Mouse (Mus musculus) limb, embryonic 13.5 days (tissue): ENCODE measurements at regions not wholly inside any gene's neighbourhood (a gene's known extent, or its start where the extent isn't known, plus 50 kb on each side); places are given as distances from the start of the nearest gene placed in this dataset.

Experiments used
- ATAC-seq: fragments of 200-750 bp; cut with Nextera tagmentation; 2 replicates; pipeline ENCODE4 v1.8.0; 2017; ENCODE audit warnings: low read depth, moderate number of reproducible peaks, moderate TSS enrichment; ENCODE audit not compliant: low FRiP score
- H3K27ac ChIP-seq: fragments of 300-500 bp; sonication (generic); 2 replicates; pipeline ENCODE4 v1.5.1; 2015; ENCODE audit warnings: inconsistent platforms, mild to moderate bottlenecking, moderate library complexity
- H3K27me3 ChIP-seq: fragments of 300-500 bp; sonication (generic); 2 replicates; pipeline ENCODE4 v1.6.1; 2015; ENCODE audit warnings: mild to moderate bottlenecking, inconsistent platforms
- H3K36me3 ChIP-seq: fragments of 300-500 bp; sonication (generic); 2 replicates; pipeline ENCODE4 v1.6.1; 2015; ENCODE audit warnings: inconsistent platforms, mild to moderate bottlenecking, moderate library complexity
- H3K4me1 ChIP-seq: fragments of 300-500 bp; sonication (generic); 2 replicates; pipeline ENCODE4 v1.6.1; 2015; ENCODE audit warnings: inconsistent platforms
- H3K4me2 ChIP-seq: fragments of 300-500 bp; sonication (generic); replicated peaks from 2 replicates; pipeline ENCODE4 v1.6.1; 2015; ENCODE audit warnings: inconsistent platforms, mild to moderate bottlenecking, moderate library complexity
- H3K4me3 ChIP-seq: fragments of 300-500 bp; sonication (generic); 2 replicates; pipeline ENCODE4 v1.5.1; 2015; ENCODE audit warnings: moderate library complexity, mild to moderate bottlenecking, inconsistent platforms
- H3K9ac ChIP-seq: fragments of 300-500 bp; sonication (generic); 2 replicates; pipeline ENCODE4 v1.6.1; 2015; ENCODE audit warnings: mild to moderate bottlenecking, inconsistent platforms
- H3K9me3 ChIP-seq: fragments of 300-500 bp; sonication (generic); 2 replicates; pipeline ENCODE4 v1.6.1; 2016; ENCODE audit warnings: inconsistent platforms
- WGBS: fragments of 180-500 bp; shearing (Covaris S2); methylation state at CpG from one replicate; pipeline ENCODE4 v1.1.7; 2015; 5-methylcytosine and 5-hydroxymethylcytosine counted together

DNA sequence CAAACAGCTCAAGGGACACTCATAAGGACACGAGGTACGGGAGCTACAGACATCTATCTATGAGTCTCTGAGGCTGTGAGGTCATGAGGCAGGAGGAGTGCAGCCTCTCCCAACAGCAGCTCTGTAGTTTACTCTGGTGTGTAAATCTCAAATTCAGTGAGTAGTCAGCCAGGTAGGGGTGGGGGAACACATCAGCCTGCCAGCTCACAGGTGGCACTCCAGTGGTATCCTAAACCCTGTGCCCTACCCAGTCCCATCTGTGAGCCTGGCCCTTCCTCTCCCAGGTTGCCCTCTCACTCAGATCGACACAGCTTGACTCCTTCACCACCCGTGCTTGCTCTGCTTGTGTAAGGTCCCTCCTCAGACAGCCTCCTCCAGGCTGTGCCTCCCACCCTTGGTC is 202.2 kb downstream of the Sipa1l2 start:
- H3K4me1 ChIP-seq, result peaks cover 23% of the 10 kb centered on the region
- no peak for ATAC-seq
- H3K4me2 ChIP-seq, result no peak overlapping the region
- H3K4me3 ChIP-seq, result no peak overlapping the region
- H3K9me3 ChIP-seq, result no peaks in the 10 kb centered on the region
- no peaks in the 10 kb centered on the region for H3K27me3 ChIP-seq
- no peak overlapping the region for H3K27ac ChIP-seq
- 73% methylated on average over 4 of the region's 4 CpGs for WGBS
- H3K9ac ChIP-seq, result no peak overlapping the region
- H3K36me3 ChIP-seq, result no peaks in the 10 kb centered on the region

DNA sequence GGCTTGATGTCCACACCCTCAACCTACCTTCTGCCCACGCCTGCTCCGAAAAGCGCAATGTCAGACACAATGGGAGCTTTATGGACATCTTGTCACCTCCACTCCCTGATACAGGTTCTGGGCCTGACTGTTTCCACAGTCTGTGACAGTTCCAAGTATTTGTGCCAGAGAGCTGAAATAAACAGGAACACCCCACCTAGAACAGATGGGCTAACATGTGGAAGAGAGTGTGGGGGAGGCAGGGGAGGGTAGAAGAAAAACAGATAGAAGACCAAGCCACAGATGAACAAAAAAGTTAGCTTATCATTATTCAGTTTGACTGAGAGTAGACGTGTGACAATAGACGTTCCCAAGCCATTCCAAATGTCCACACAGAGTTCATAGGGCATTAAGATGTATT is 204.6 kb downstream of the Sipa1l2 start:
- 87% methylated on average over 5 of the region's 5 CpGs for WGBS
- Histone ChIP-seq H3K27ac (no peak overlapping the region), H3K9ac (no peak overlapping the region)

DNA sequence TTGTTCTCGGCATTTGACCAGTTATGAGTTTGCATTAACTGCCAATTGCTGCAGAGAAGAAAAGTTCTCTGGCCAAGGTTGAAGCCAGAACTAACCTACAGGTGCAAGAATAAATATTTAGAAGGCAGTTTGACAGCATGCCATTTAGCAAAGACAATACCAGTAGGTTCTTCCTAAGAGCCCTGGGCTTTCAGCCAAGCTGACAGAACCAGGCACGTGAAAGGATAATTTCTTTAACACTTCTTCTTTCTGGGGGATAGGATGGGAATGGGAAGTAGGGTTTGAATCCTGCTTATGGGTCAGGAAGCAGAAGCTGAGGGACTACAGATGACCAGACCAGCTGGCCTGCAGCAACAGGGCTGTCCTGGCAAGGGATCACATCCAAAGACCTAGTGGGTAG is 210.2 kb downstream of the Sipa1l2 start:
- peaks cover 25% of the 10 kb centered on the region for H3K4me1 ChIP-seq
- no peak for ATAC-seq
- H3K4me2 ChIP-seq, result no peak overlapping the region
- H3K36me3 ChIP-seq, result 0 out of 2 replicates have a peak, but pooled peaks cover 3% of the 10 kb centered on the region
- H3K27ac ChIP-seq, result no peak overlapping the region
- H3K27me3 ChIP-seq, result peaks cover 9% of the 10 kb centered on the region; the same call in 1 of the 2 replicates
- H3K9ac ChIP-seq, result no peak overlapping the region
- H3K9me3 ChIP-seq, result peaks cover 12% of the 10 kb centered on the region
- H3K4me3 ChIP-seq, result no peak overlapping the region
- WGBS, result 82% methylated on average over 2 of the region's 2 CpGs

More for the DNA sequence above, 204.6 kb downstream of the Sipa1l2 start:
- H3K36me3 ChIP-seq, result no peaks in the 10 kb centered on the region
- H3K27me3 ChIP-seq, result no peaks in the 10 kb centered on the region
- no peak for ATAC-seq
- H3K4me1 ChIP-seq, result peaks cover 18% of the 10 kb centered on the region
- no peak overlapping the region for H3K4me2 ChIP-seq
- H3K9me3 ChIP-seq, result peaks cover 6% of the 10 kb centered on the region
- H3K4me3 ChIP-seq, result no peak overlapping the region

DNA sequence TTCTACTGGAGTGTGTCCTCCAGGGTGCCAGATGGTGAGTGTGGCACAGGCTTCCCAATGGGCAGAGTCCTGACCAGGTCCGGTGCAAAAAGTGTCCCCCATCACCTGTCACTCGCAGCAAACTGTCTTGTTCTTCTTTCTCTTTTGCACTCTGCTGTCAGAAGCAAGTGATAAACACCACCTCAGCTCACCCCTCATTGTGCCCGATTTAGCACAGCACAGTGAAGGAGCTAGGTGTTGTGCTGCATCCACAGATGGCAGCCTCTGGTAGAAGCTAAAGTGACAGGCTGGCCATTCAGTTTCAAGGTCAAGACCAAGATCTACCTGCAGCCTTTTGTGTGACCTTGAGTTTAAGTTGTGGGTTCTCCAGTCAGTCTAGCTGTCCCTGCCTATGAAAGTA is 211.8 kb downstream of the Sipa1l2 start:
- WGBS, result 77% methylated on average over 3 of the region's 3 CpGs
- Histone ChIP-seq H3K36me3 (0 out of 2 replicates have a peak, but pooled peaks cover 3% of the 10 kb centered on the region), H3K4me3 (no peak overlapping the region)

DNA sequence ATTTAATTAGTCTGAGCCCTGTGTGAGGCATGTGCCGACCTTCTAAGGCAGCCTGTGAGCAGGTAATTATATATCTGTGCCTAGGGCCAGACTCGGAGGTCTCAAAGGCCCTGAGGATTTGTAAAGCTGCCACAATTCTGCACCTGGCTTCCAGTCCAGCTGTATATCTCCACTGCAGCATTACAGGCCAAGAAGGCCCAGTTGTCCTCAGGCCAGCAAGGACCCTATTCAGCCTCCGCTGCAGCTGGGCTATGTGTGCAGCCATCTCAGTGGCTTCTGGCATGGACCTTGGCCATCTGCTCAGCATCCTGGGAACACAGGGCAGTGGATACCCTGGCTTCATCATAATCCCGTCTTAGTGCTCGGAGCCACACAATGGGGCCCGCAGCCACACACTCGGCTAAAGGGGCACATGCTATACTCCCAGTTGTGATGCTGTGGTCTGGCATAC is 214.5 kb downstream of the Sipa1l2 start:
- Histone ChIP-seq H3K4me2 (0 out of 2 replicates have a peak overlapping the region, but pooled peaks have one; percentile 11), H3K4me3 (no peak overlapping the region), H3K4me1 (peaks cover 42% of the 10 kb centered on the region), H3K27ac (peak overlapping the region; percentile 69), H3K27me3 (peaks cover 45% of the 10 kb centered on the region), H3K9ac (peak overlapping the region; percentile 35; the same call in 1 of the 2 replicates), H3K9me3 (peaks cover 7% of the 10 kb centered on the region), H3K36me3 (0 out of 2 replicates have a peak, but pooled peaks cover 3% of the 10 kb centered on the region)
- ATAC-seq, result peak; percentile 49; the same call in 1 of the 2 replicates
- WGBS, result 22% methylated on average over 7 of the region's 7 CpGs

More for the DNA sequence above, 211.8 kb downstream of the Sipa1l2 start:
- peaks cover 31% of the 10 kb centered on the region for H3K4me1 ChIP-seq
- no peak overlapping the region for H3K9ac ChIP-seq
- no peak overlapping the region for H3K27ac ChIP-seq
- no peak overlapping the region for H3K4me2 ChIP-seq
- no peak for ATAC-seq
- H3K9me3 ChIP-seq, result peaks cover 12% of the 10 kb centered on the region
- peaks cover 22% of the 10 kb centered on the region for H3K27me3 ChIP-seq

DNA sequence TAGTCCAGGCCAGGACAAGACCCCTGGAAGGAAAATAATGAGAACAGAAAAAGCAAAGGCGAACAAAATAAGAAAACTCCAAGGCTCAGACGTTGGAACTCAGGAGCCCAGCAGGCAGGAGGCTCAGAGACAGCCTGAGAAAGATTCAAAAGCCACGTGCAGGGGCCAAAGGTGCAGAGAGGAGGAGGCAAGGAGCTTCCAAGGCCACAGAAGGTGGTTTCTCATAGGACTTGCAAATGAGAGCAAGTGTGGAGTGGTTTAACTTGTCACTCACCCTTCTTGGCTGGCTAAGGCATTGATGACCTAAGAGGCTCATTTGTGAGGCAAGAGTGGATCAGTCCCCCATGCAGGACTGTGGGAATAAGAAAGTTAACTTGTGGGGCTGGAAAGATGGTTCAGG is 217.3 kb downstream of the Sipa1l2 start:
- Histone ChIP-seq H3K27me3 (peaks cover 45% of the 10 kb centered on the region), H3K9ac (no peak overlapping the region), H3K4me1 (peaks cover 54% of the 10 kb centered on the region), H3K27ac (no peak overlapping the region), H3K4me3 (no peak overlapping the region), H3K36me3 (no peaks in the 10 kb centered on the region), H3K4me2 (no peak overlapping the region), H3K9me3 (no peaks in the 10 kb centered on the region)
- no peak for ATAC-seq
- WGBS, result 44% methylated on average over 3 of the region's 3 CpGs

DNA sequence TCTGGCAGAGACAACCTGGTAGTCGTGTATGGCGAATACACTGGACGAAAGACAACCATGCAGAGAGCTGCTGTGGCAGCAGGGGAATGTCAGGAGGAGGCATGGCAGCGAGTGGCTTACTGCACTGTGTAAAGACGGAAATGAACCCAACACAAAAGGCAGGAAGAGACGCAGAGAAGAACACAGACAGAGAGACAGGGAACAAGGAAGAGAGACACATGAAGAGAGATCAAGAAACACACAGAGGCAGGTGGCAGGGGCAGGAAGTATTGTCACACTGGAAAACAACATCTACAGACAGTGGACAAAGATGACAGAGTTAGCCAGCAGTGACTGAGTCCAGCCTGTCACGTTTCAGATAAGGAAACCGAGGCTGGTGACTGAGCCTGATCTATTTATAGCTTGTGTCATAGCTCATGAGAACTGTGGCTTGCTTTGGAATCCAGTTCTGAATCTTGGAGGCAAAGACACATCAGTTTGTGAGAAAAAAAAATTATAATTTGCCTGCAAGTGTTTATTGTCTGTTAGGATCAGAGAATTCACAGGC is 218.0 kb downstream of the Sipa1l2 start:
- no peak overlapping the region for H3K9ac ChIP-seq
- no peaks in the 10 kb centered on the region for H3K9me3 ChIP-seq
- no peaks in the 10 kb centered on the region for H3K36me3 ChIP-seq
- H3K4me3 ChIP-seq, result no peak overlapping the region
- peaks cover 50% of the 10 kb centered on the region for H3K4me1 ChIP-seq
- H3K27me3 ChIP-seq, result peaks cover 51% of the 10 kb centered on the region
- H3K27ac ChIP-seq, result no peak overlapping the region
- 74% methylated on average over 8 of the region's 8 CpGs for WGBS
- no peak for ATAC-seq
- H3K4me2 ChIP-seq, result no peak overlapping the region

DNA sequence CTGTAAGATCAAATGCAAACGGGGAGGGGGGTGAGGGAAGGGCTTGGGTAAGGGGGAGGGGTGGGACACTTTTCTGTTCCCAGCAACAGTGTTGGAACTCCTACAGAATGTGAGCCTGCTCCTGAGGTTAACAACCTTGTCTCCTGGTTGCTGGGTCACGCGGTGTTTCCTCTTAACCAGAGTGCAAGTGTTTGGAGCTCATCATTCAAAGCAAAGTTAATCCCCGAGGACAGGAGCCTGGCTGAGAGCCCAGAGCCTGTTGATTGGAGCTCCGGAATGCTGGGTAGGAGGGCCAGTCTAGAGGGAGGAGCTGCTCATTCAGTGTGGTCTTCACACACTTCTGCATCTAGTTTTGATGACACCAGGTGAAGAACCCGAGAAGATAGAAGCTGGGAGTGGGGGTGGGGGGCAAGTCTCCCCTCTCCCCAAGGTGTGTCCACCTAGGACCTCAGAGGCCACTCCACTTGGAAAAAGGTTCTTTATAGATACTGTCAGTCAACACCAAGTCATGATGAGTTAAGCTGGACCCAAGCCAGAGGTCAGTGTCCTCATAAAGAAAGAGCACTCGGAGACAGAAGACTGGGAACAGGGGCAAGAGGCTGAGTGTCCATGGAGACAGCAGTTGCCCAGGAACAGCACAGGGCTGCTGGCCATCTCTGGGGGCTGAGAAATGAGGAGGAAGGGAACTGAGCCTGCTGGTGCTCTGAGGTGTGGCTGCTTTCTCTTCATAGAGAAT is 220.2 kb downstream of the Sipa1l2 start:
- WGBS, result 7% methylated on average over 7 of the region's 7 CpGs

DNA sequence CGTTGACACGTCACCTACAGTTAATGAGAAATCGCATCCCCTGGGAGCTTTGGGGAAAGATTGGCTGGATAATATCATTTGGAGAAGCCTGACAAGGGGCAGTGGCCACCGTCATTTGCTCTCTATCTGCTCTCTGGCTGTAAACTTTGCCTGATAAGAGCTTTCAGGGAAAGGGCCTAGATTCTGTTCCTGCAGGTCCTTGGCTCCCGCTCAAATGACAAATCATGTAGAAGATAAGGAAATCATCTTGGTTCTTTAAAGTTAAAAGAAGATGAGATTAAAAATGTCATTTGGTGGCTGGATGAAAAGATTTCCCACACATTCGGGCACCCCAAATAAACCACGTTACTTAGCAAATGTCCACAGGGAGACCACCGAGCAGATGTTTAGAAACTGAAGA is 223.4 kb downstream of the Sipa1l2 start:
- H3K27me3 ChIP-seq, result peaks cover 52% of the 10 kb centered on the region
- no peak overlapping the region for H3K27ac ChIP-seq
- no peaks in the 10 kb centered on the region for H3K9me3 ChIP-seq

More for the DNA sequence above, 220.2 kb downstream of the Sipa1l2 start:
- Histone ChIP-seq H3K4me3 (no peak overlapping the region), H3K27me3 (peaks cover 65% of the 10 kb centered on the region), H3K27ac (no peak overlapping the region), H3K36me3 (no peaks in the 10 kb centered on the region), H3K9ac (no peak overlapping the region), H3K9me3 (no peaks in the 10 kb centered on the region), H3K4me2 (peak overlapping the region; percentile 15; the same call in 1 of the 2 replicates), H3K4me1 (peaks cover 29% of the 10 kb centered on the region)
- ATAC-seq, result peak; percentile 83

DNA sequence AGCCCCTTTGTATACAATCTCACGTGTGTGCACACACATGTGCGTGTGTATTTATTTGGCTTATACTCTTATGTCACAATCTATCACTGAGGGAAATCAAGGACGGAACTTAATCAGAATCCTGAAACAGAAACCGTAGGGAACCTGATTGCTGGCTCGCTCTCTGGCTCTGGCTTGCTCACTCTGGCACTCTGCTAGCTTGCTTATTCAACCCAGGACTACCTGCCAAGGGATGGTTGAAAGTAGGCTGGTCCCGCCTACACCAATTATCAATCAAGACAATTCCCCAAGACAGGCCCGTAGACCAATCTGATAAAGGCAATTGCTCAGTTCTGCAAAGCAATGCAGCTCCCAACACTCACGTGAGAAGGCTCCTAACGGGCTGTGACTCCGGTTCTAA is 224.0 kb downstream of the Sipa1l2 start:
- no peaks in the 10 kb centered on the region for H3K36me3 ChIP-seq
- H3K4me2 ChIP-seq, result no peak overlapping the region
- H3K4me3 ChIP-seq, result no peak overlapping the region
- no peak overlapping the region for H3K27ac ChIP-seq
- H3K4me1 ChIP-seq, result peaks cover 22% of the 10 kb centered on the region
- no peaks in the 10 kb centered on the region for H3K9me3 ChIP-seq
- no peak for ATAC-seq
- H3K27me3 ChIP-seq, result peaks cover 51% of the 10 kb centered on the region
- no peak overlapping the region for H3K9ac ChIP-seq
- WGBS, result 89% methylated on average over 10 of the region's 10 CpGs

More for the DNA sequence above, 223.4 kb downstream of the Sipa1l2 start:
- Histone ChIP-seq H3K36me3 (no peaks in the 10 kb centered on the region), H3K4me3 (no peak overlapping the region), H3K4me1 (peaks cover 27% of the 10 kb centered on the region), H3K9ac (no peak overlapping the region), H3K4me2 (no peak overlapping the region)
- 60% methylated on average over 8 of the region's 8 CpGs for WGBS
- ATAC-seq, result no peak

DNA sequence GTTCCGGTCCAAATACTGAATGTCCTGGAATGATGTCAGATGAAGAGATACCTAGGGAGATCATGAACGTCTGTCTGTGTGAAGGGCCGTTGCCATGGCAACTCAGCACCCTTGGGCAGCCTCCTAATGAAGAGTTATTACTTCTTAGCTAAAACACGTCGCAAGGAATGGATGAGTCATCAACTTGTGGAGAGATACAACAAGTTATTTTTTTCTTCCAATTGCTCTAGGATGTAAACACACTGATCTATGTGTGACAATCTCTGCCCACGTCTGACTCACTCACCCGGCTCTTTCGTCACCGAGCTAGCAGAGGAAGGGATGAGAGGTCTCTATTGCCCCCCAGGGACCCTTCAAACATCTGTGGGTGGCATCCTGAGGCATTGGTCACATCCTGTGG is 225.7 kb downstream of the Sipa1l2 start:
- no peaks in the 10 kb centered on the region for H3K9me3 ChIP-seq
- H3K27ac ChIP-seq, result no peak overlapping the region
- H3K4me1 ChIP-seq, result peaks cover 6% of the 10 kb centered on the region
- peaks cover 53% of the 10 kb centered on the region for H3K27me3 ChIP-seq
- WGBS, result 49% methylated on average over 9 of the region's 9 CpGs
- H3K36me3 ChIP-seq, result no peaks in the 10 kb centered on the region
- no peak overlapping the region for H3K4me3 ChIP-seq
- ATAC-seq, result no peak
- H3K9ac ChIP-seq, result no peak overlapping the region
- no peak overlapping the region for H3K4me2 ChIP-seq

DNA sequence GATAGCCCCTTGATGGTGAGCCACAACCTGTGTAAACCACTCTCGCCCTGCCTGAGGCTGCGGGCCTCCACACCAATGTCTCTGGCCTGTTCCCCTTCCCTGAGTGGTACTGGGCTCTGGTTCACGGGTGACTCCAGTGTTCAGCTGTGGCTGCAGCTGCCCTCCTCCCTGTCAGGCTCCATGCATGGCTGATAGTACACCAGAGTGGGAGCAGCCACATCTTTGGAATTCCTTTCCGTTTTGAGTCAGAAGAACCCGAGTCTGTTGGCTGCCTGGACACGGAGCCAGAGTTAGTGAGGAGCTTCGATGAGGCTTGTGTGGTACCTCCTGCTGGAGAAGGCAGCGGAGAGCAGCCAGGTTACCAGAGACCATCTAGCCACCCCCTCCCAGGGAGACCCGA is 227.1 kb downstream of the Sipa1l2 start:
- Histone ChIP-seq H3K27me3 (peaks cover 58% of the 10 kb centered on the region), H3K4me1 (peaks cover 13% of the 10 kb centered on the region), H3K9ac (no peak overlapping the region), H3K9me3 (no peaks in the 10 kb centered on the region), H3K27ac (no peak overlapping the region), H3K4me3 (no peak overlapping the region), H3K4me2 (no peak overlapping the region), H3K36me3 (no peaks in the 10 kb centered on the region)
- no peak for ATAC-seq
- WGBS, result 71% methylated on average over 9 of the region's 9 CpGs
